Mouse (Mus musculus): Measurements from ENCODE around the gene Hspb7.

DNA sequence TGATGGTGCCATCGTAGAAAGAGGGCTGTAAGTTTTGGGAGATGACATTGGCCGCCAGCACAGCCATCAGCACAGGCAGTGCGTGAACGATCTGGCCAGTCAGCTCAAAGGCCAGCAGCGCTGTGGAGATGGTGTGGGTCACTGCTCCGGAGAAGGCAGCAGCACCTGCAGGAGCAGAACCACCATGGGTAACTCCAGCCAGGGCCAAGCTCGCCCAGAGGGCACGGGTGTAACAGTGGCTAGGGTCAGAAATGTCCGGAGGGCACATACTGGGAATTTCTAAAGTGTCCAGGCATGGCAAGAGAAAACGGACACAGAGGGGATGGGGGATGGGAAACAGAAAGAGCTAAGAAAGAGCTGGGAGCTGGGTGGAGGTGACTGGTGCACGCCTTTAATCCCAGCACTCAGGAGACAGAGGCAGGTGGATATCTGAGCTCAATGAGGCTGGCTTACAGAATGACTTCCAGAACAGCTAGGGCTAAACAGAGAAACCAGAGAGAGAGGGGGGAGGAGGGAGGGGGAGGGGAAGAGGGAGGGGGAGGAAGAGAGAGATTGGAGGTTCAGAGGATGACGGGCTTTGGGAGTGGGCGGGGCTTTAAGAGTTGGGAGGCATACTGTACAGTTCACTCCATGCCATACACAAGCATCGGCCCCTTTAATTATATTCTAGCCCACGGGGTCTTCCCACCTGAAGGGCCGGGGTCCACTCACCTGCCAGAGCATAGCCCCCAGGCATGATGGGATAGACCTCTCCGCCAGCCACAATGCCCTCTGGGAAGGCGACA lies 31.0 kb upstream of the Hspb7 start:
- no peak for TF ChIP-seq CTCF (IDR thresholded peaks at IDR 0.05; ENCODE audit: extremely low read depth, insufficient read depth, low read length)
- TF ChIP-seq POLR2A (IDR thresholded peaks at IDR 0.05; ENCODE audit: extremely low read depth, insufficient read depth, low read length) = no peak
